Mouse (Mus musculus): ENCODE data around the gene Neu1.

GRCm38 (mm10) chr17:34895724-34896123 lies 35.3 kb upstream of the Neu1 start:
- TF ChIP-seq CTCF (IDR thresholded peaks at IDR 0.05; ENCODE audit: low read depth) (no peak), EP300 (IDR thresholded peaks at IDR 0.05; ENCODE audit: low read depth) (no peak)

Data from liver, embryonic 14.5 days (tissue).